Mouse (Mus musculus) forebrain, embryonic 12.5 days (tissue): ENCODE results near the gene Fndc8. TPM values are rescaled to one million over a fixed set of nuclear protein-coding genes. Genes with fewer than 3 reads are reported as not detected.
"Not testable (repeated sequence)": the region's sequence is repeated elsewhere in the genome, so short reads cannot be mapped to it uniquely, and the experiment has no call there.

ENCODE experiments used
- ATAC-seq: fragments of 200-750 bp; cut with Nextera tagmentation; 2 replicates; pipeline ENCODE4 v1.8.0; 2017; ENCODE audit warnings: moderate TSS enrichment; ENCODE audit not compliant: low FRiP score
- H3K27ac ChIP-seq: fragments of 300-500 bp; sonication (generic); 2 replicates; pipeline ENCODE4 v1.5.1; 2016; ENCODE audit warnings: mild to moderate bottlenecking
- H3K27me3 ChIP-seq: fragments of 300-500 bp; sonication (generic); 2 replicates; pipeline ENCODE4 v1.6.1; 2016; ENCODE audit warnings: mild to moderate bottlenecking
- H3K36me3 ChIP-seq: fragments of 300-500 bp; sonication (generic); replicated peaks from 2 replicates; pipeline ENCODE4 v1.6.1; 2016; ENCODE audit warnings: mild to moderate bottlenecking
- H3K4me1 ChIP-seq: fragments of 300-500 bp; sonication (generic); 2 replicates; pipeline ENCODE4 v1.6.1; 2016
- H3K4me2 ChIP-seq: fragments of 300-500 bp; sonication (generic); 2 replicates; pipeline ENCODE4 v1.6.1; 2016; ENCODE audit warnings: mild to moderate bottlenecking, moderate library complexity
- H3K4me3 ChIP-seq: fragments of 300-500 bp; sonication (generic); replicated peaks from 2 replicates; pipeline ENCODE4 v1.5.1; 2016; ENCODE audit warnings: mild to moderate bottlenecking
- H3K9ac ChIP-seq: fragments of 300-500 bp; sonication (generic); 2 replicates; pipeline ENCODE4 v1.6.1; 2016; ENCODE audit warnings: mild to moderate bottlenecking
- H3K9me3 ChIP-seq: fragments of 300-500 bp; sonication (generic); 2 replicates; pipeline ENCODE4 v1.6.1; 2016
- whole genome bisulfite sequencing: fragments of 180-500 bp; shearing (Covaris S2); methylation state at CpG from one replicate; pipeline ENCODE4 v1.1.7; 2016; 5-methylcytosine and 5-hydroxymethylcytosine counted together
- polyA plus RNA-seq: library from polyadenylated mRNA; unstranded; fragments of >200 nt; fragmentation: Nextera tagmentation; extraction: Ambion mirVana; gene quantifications from 2 replicates; pipeline ENCODE4 v1.2.1, GENCODE M21; 2016

Gene Fndc8
- polyA plus RNA-seq, 1 experiment from 2014 or later, result 0.40 TPM

DNA sequence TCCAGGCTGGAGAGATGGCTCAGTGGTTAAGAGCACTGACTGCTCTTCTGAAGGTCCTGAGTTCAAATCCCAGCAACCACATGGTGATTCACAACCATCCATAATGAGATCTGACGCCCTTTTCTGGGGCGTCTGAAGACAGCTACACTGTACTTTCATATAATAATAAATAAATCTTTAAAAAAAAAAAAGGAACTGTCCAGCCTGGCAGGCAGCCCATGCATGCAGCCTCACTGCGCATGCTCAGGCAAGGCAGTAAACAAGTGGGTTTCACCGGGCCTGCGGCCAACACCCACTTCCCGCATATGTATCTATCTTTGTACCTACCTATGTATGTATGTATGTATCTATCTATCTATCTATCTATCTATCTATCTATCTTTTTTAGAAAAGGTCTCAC is 32.0 kb downstream of the Fndc8 start:
- not testable (repeated sequence) for H3K9ac ChIP-seq, H3K36me3 ChIP-seq, H3K4me2 ChIP-seq, ATAC-seq, H3K27ac ChIP-seq, H3K4me3 ChIP-seq, H3K9me3 ChIP-seq, H3K4me1 ChIP-seq
- 88% methylated on average over 6 of the region's 6 CpGs for WGBS
- H3K27me3 ChIP-seq, result peaks cover 42% of the 10 kb centered on the region

GRCm38 (mm10) chr11:82928897-82929632 is 37.1 kb downstream of the Fndc8 start:
- 34% methylated on average over 20 of the region's 20 CpGs for WGBS
- no peaks in the 10 kb centered on the region for H3K9me3 ChIP-seq
- ATAC-seq, result no peak
- peaks cover 19% of the 10 kb centered on the region for H3K4me1 ChIP-seq
- H3K4me2 ChIP-seq, result no peak overlapping the region
- H3K36me3 ChIP-seq, result no peaks in the 10 kb centered on the region
- no peak overlapping the region for H3K27ac ChIP-seq
- H3K27me3 ChIP-seq, result peaks cover 57% of the 10 kb centered on the region
- H3K9ac ChIP-seq, result no peak overlapping the region
- no peak overlapping the region for H3K4me3 ChIP-seq

GRCm38 (mm10) chr11:82929633-82929950 is 37.7 kb downstream of the Fndc8 start:
- 43% methylated on average over 3 of the region's 3 CpGs for WGBS

GRCm38 (mm10) chr11:82930391-82930955 is 38.5 kb downstream of the Fndc8 start:
- under 1% methylated on average over 79 of the region's 85 CpGs for WGBS
- not testable (repeated sequence) for ATAC-seq, H3K36me3 ChIP-seq, H3K27ac ChIP-seq, H3K9me3 ChIP-seq
- peaks cover 69% of the 10 kb centered on the region for H3K27me3 ChIP-seq
- H3K9ac ChIP-seq, result peak overlapping the region; percentile 38
- H3K4me1 ChIP-seq, result peaks cover 19% of the 10 kb centered on the region
- H3K4me3 ChIP-seq, result peak overlapping the region; percentile 54
- H3K4me2 ChIP-seq, result peak overlapping the region; percentile 97

More at GRCm38 (mm10) chr11:82929633-82929950, 37.7 kb downstream of the Fndc8 start:
- H3K4me1 ChIP-seq, result peaks cover 19% of the 10 kb centered on the region
- no peak overlapping the region for H3K9ac ChIP-seq
- H3K27me3 ChIP-seq, result peaks cover 62% of the 10 kb centered on the region
- H3K27ac ChIP-seq, result no peak overlapping the region
- H3K36me3 ChIP-seq, result no peaks in the 10 kb centered on the region
- H3K4me2 ChIP-seq, result no peak overlapping the region
- H3K4me3 ChIP-seq, result no peak overlapping the region
- no peaks in the 10 kb centered on the region for H3K9me3 ChIP-seq
- no peak for ATAC-seq

DNA sequence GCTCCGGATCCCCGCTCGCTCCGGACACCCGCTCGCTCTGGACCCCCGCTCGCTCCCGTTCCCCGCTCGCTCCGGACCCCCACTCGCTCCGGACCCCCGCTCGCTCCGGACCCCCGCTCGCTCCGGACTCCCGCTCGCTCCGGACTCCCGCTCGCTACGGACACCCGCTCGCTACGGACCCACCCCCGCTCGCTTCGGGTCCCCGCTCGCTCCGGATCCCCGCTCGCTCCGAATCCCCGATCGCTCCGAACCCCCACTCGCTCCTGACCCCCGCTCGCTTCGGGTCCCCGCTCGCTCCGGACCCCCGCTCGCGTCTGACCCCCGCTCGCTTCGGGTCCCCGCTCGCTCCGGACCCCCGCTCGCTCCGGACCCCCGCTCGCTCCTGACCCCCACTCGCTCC is 39.2 kb downstream of the Fndc8 start:
- not testable (repeated sequence) for ATAC-seq, H3K36me3 ChIP-seq, H3K27ac ChIP-seq, H3K9me3 ChIP-seq
- 2% methylated on average over 62 of the region's 63 CpGs for WGBS
- Histone ChIP-seq H3K4me1 (peaks cover 19% of the 10 kb centered on the region), H3K9ac (peak overlapping the region; percentile 47), H3K4me3 (peak overlapping the region; percentile 54), H3K4me2 (peak overlapping the region; percentile 97), H3K27me3 (peaks cover 71% of the 10 kb centered on the region)

DNA sequence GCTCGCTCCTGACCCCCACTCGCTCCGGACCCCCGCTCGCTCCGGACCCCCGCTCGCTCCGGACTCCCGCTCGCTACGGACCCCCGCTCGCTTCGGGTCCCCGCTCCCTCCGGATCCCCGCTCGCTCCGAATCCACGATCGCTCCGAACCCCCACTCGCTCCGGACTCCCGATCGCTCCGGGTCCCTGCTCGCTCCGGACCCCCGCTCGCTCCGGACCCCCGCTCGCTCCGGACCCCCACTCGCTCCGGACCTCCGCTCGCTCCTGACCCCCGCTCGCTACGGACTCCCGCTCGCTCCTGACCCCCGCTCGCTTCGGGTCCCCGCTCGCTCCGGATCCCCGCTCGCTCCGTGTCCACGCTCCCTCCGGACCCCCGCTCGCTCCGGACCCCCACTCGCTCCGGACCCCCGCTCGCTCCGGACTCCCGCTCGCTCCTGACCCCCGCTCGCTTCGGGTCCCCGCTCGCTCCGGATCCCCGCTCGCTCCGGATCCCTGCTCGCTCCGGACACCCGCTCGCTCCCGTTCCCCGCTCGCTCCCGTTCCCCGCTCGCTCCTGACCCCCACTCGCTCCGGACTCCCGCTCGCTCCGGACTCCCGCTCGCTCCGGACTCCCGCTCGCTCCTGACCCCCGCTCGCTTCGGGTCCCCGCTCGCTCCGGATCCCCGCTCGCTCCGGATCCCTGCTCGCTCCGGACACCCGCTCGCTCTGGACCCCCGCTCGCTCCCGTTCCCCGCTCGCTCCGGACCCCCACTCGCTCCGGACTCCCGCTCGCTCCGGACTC is 39.9 kb downstream of the Fndc8 start:
- peaks cover 72% of the 10 kb centered on the region for H3K27me3 ChIP-seq

DNA sequence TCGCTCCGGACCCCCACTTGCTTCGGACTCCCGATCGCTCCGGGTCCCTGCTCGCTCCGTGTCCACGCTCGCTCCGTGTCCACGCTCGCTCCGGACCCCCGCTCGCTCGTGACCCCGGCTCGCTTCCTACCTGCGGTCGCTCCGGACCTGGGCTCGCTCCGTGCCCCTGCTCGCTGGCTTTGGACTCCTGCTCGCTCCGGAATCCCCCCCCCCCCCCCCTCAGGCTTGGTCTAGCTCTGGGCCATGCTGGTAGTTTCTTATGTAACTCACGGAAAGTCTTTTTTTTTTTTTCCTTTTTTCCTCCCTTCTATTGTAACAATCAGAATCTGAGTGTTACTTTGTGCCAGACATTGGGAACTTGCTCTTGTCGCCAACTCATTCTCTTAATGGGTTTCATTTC is 41.3 kb downstream of the Fndc8 start:
- Histone ChIP-seq H3K4me2 (peak overlapping the region; percentile 97), H3K27me3 (peaks cover 71% of the 10 kb centered on the region), H3K4me3 (peak overlapping the region; percentile 54), H3K9me3 (no peaks in the 10 kb centered on the region), H3K9ac (peak overlapping the region; percentile 44), H3K36me3 (no peaks in the 10 kb centered on the region), H3K4me1 (peaks cover 19% of the 10 kb centered on the region), H3K27ac (no peak overlapping the region)
- WGBS, result under 1% methylated on average over 29 of the region's 29 CpGs
- ATAC-seq, result no peak

More for the DNA sequence above, 39.9 kb downstream of the Fndc8 start:
- H3K4me1 ChIP-seq, result peaks cover 19% of the 10 kb centered on the region
- H3K27ac ChIP-seq, H3K9me3 ChIP-seq, ATAC-seq, H3K36me3 ChIP-seq: not testable (repeated sequence)
- peak overlapping the region; percentile 47 for H3K9ac ChIP-seq
- H3K4me2 ChIP-seq, result peak overlapping the region; percentile 97
- WGBS, result under 1% methylated on average over 109 of the region's 119 CpGs
- H3K4me3 ChIP-seq, result peak overlapping the region; percentile 54

DNA sequence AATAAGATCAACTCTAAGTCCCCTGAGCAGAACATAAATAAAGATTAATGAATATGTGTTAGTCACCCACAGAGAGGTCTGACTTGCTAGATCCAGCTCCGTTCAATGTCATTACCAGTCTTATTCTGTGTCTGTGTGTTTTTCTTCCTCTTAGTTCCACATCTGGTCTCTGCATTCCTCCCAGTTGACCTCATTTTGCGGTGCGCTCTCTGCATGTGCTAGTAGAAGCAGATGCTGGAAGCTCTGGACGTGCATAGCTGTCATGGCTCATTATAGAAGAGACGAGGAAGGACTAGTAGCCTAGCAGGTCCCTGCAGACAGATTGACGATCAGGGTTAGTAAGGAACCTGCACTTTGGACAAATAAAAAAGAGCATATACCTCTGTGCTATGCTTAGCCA is 51.4 kb downstream of the Fndc8 start:
- Histone ChIP-seq H3K9ac (no peak overlapping the region), H3K9me3 (no peaks in the 10 kb centered on the region), H3K4me2 (no peak overlapping the region), H3K4me1 (no peaks in the 10 kb centered on the region), H3K27me3 (peaks cover 26% of the 10 kb centered on the region), H3K4me3 (no peak overlapping the region), H3K27ac (no peak overlapping the region), H3K36me3 (no peaks in the 10 kb centered on the region)
- 72% methylated on average over 6 of the region's 6 CpGs for WGBS
- ATAC-seq, result no peak

GRCm38 (mm10) chr11:82945636-82946035 is 53.7 kb downstream of the Fndc8 start:
- H3K4me3 ChIP-seq, result no peak overlapping the region
- H3K9me3 ChIP-seq, result no peaks in the 10 kb centered on the region
- peaks cover 34% of the 10 kb centered on the region for H3K27me3 ChIP-seq
- no peak overlapping the region for H3K27ac ChIP-seq
- WGBS, result 83% methylated on average over 2 of the region's 2 CpGs
- no peaks in the 10 kb centered on the region for H3K4me1 ChIP-seq
- no peaks in the 10 kb centered on the region for H3K36me3 ChIP-seq
- H3K4me2 ChIP-seq, result no peak overlapping the region
- ATAC-seq, result no peak
- H3K9ac ChIP-seq, result no peak overlapping the region

- Histone ChIP-seq H3K4me3 (no peak overlapping the region), H3K9me3 (no peaks in the 10 kb centered on the region), H3K27ac (no peak overlapping the region), H3K4me1 (0 out of 2 replicates have a peak, but pooled peaks cover 3% of the 10 kb centered on the region), H3K27me3 (peaks cover 48% of the 10 kb centered on the region), H3K9ac (no peak overlapping the region), H3K4me2 (no peak overlapping the region), H3K36me3 (no peaks in the 10 kb centered on the region)
- ATAC-seq, result no peak
- 51% methylated on average over 4 of the region's 4 CpGs for WGBS
These were observed 55.5 kb downstream of the Fndc8 start for GRCm38 (mm10) chr11:82947457-82947856.

- Histone ChIP-seq H3K27ac (no peak overlapping the region), H3K36me3 (no peaks in the 10 kb centered on the region), H3K9me3 (no peaks in the 10 kb centered on the region), H3K4me3 (no peak overlapping the region), H3K4me2 (no peak overlapping the region), H3K4me1 (0 out of 2 replicates have a peak, but pooled peaks cover 3% of the 10 kb centered on the region), H3K9ac (no peak overlapping the region), H3K27me3 (peaks cover 60% of the 10 kb centered on the region)
- 89% methylated on average over 9 of the region's 9 CpGs for WGBS
- ATAC-seq, result no peak
These were observed 57.1 kb downstream of the Fndc8 start for GRCm38 (mm10) chr11:82949036-82949435.
